Mouse (Mus musculus): ENCODE measurements around the gene Lcn5.
"Not testable (repeated sequence)": the region's sequence is repeated elsewhere in the genome, so short reads cannot be mapped to it uniquely, and the experiment has no call there.

DNA sequence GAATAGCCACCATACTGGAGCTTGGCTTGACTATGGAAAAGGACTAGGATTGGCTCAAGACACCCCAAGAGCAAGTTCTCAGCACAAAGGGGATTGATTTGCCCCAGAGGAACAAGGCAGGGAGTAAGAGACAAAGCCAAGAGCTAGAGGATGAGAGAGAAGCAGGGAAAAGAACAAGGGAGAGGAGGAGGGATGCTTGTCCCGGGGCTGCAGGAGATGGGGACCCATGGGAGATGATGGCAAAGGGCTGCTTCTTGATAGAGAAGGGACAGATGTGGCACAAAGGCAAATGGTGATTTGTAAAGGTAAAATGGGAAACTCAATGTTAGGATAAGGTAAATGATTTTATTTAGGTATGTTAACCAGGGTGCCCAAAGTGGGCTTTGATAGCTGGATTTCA lies 51.3 kb downstream of the Lcn5 start:
- TF ChIP-seq CTCF (IDR thresholded peaks at IDR 0.05; ENCODE audit: low read depth, low read length); POLR2A (IDR thresholded peaks at IDR 0.05; ENCODE audit: insufficient read depth, low read length): not testable (repeated sequence)

All from ES-Bruce4 (cell line).